Mouse (Mus musculus): Measurements from ENCODE around the gene Tas2r140. TPM values are rescaled to one million over a fixed set of nuclear protein-coding genes. Genes with fewer than 3 reads are reported as not detected.

The Tas2r140 gene
- polyA plus RNA-seq (2012): not detected in 2 replicates

- no peak for TF ChIP-seq GATA1 (IDR thresholded peaks at IDR 0.05; ENCODE audit: low read length)
These were observed at the start of gene Tas2r140 for GRCm38 (mm10) chr6:133055716-133056115. Gene Tas2r140 (minus strand): TSS chr6:133055816.

- TF ChIP-seq GATA1 (IDR thresholded peaks at IDR 0.05; ENCODE audit: low read length): no peak
These were observed 48.9 kb upstream of the Tas2r140 start, which contains the start of gene Smim10l1 for GRCm38 (mm10) chr6:133104609-133104921. Gene Smim10l1 (plus strand): TSS chr6:133104909.

- no peak for TF ChIP-seq GATA1 (IDR thresholded peaks at IDR 0.05; ENCODE audit: low read length)
These were observed 46.8 kb upstream of the Tas2r140 start for GRCm38 (mm10) chr6:133102430-133102829.

- no peak for TF ChIP-seq GATA1 (IDR thresholded peaks at IDR 0.05; ENCODE audit: low read length)
These were observed 36.6 kb upstream of the Tas2r140 start for GRCm38 (mm10) chr6:133092226-133092625.

GRCm38 (mm10) chr6:133037001-133037400 lies 18.6 kb downstream of the Tas2r140 start, which contains the start of gene Tas2r103:
Gene Tas2r103 (minus strand): TSS chr6:133037101.
- no peak for TF ChIP-seq GATA1 (IDR thresholded peaks at IDR 0.05; ENCODE audit: low read length)

Other genes with a start within 250 kb of the Tas2r140 start
- not detected in 2 replicates for gene Tas2r123, start 208.7 kb downstream of the Tas2r140 start, polyA plus RNA-seq (2012)
- not detected in 2 replicates for gene Tas2r116, start 200.4 kb downstream of the Tas2r140 start, polyA plus RNA-seq (2012)
- not detected in 2 replicates for gene Tas2r110, start 187.8 kb downstream of the Tas2r140 start, polyA plus RNA-seq (2012)
- not detected in 2 replicates for gene Tas2r113, start 162.8 kb downstream of the Tas2r140 start, polyA plus RNA-seq (2012)
- gene Tas2r125, start 146.2 kb downstream of the Tas2r140 start, polyA plus RNA-seq (2012): not detected in 2 replicates
- not detected in 2 replicates for gene Tas2r129, start 104.7 kb downstream of the Tas2r140 start, polyA plus RNA-seq (2012)
- not detected in 2 replicates for gene Tas2r131, start 97.9 kb downstream of the Tas2r140 start, polyA plus RNA-seq (2012)
- gene Tas2r109, start 74.9 kb downstream of the Tas2r140 start, polyA plus RNA-seq (2012): not detected in 2 replicates
- gene Tas2r103, start 18.7 kb downstream of the Tas2r140 start, polyA plus RNA-seq (2012): not detected in 2 replicates
- gene Smim10l1, start 49.1 kb upstream of the Tas2r140 start, polyA plus RNA-seq (2012): 63.3 and 86.0 TPM in 2 replicates
- not detected in 2 replicates for gene 5530400C23Rik, start 236.4 kb upstream of the Tas2r140 start, polyA plus RNA-seq (2012)

Measured in G1E-ER4 (cell line).